Mouse (Mus musculus) stomach, postnatal 0 days (tissue): ENCODE data around the gene Trafd1.

Experiments used
- CTCF ChIP-seq: IDR thresholded peaks from 2 replicates; pipeline ENCODE4 v1.5.1; 2016; ENCODE audit warnings: antibody characterized with exemption, low read depth, mild to moderate bottlenecking, moderate library complexity
- EP300 ChIP-seq: optimal IDR thresholded peaks from 2 replicates; pipeline ENCODE3; 2016; ENCODE audit warnings: antibody characterized with exemption

GRCm38 (mm10) chr5:121371712-121372111 is 13.7 kb downstream of the Trafd1 start:
- TF ChIP-seq CTCF (no peak), EP300 (no peak)
